Mouse (Mus musculus) thymus, postnatal 10 days (tissue): Measurements from ENCODE around the gene Cbl.
A peak's percentile ranks its signal among the peaks of the same experiment; 100 is the strongest.

ENCODE experiments used
- DNase-seq, 2 experiments: peaks; one replicate each; pipeline ENCODE4 v3.0.0; 2021; ENCODE audit warnings: low spot score in 2 of 2

The Cbl gene

GRCm38 (mm10) chr9:44182260-44182659, 51.6 kb downstream of the Cbl start:
- peak; percentile 32 to 56 for DNase-seq

GRCm38 (mm10) chr9:44181537-44181936, 52.3 kb downstream of the Cbl start:
- no peak for DNase-seq

- no peak for DNase-seq
Measured at GRCm38 (mm10) chr9:44178811-44179210, 55.0 kb downstream of the Cbl start.

- peak; percentile 15 to 53 for DNase-seq
Measured at GRCm38 (mm10) chr9:44178389-44178788, 55.5 kb downstream of the Cbl start.

GRCm38 (mm10) chr9:44177405-44177804, 56.4 kb downstream of the Cbl start:
- no peak for DNase-seq

GRCm38 (mm10) chr9:44175957-44176356, 57.9 kb downstream of the Cbl start:
- DNase-seq, result no peak

- no peak for DNase-seq
Measured at GRCm38 (mm10) chr9:44175556-44175955, 58.3 kb downstream of the Cbl start.

GRCm38 (mm10) chr9:44170691-44171151, 63.1 kb downstream of the Cbl start:
- DNase-seq, result no peak

GRCm38 (mm10) chr9:44168931-44169330, 64.9 kb downstream of the Cbl start:
- no peak for DNase-seq

- DNase-seq, result no peak
Measured at GRCm38 (mm10) chr9:44159886-44160285, 74.0 kb downstream of the Cbl start.

GRCm38 (mm10) chr9:44147290-44147689, 86.6 kb downstream of the Cbl start:
- no peak for DNase-seq

GRCm38 (mm10) chr9:44144718-44145060, 89.2 kb downstream of the Cbl start:
- DNase-seq, result no peak

GRCm38 (mm10) chr9:44144023-44144717, 89.7 kb downstream of the Cbl start:
- DNase-seq, result no peak

GRCm38 (mm10) chr9:44143421-44143820, 90.4 kb downstream of the Cbl start:
- DNase-seq, result no peak

- no peak for DNase-seq
Measured at GRCm38 (mm10) chr9:44141951-44142350, 91.9 kb downstream of the Cbl start.

- no peak for DNase-seq
Measured at GRCm38 (mm10) chr9:44137846-44138245, 96.0 kb downstream of the Cbl start.

GRCm38 (mm10) chr9:44135731-44136411, 98.0 kb downstream of the Cbl start:
- no peak for DNase-seq

- DNase-seq, result peak; percentile 45 to 55
Measured at GRCm38 (mm10) chr9:44134851-44135730, 98.8 kb downstream of the Cbl start.

GRCm38 (mm10) chr9:44134101-44134850, 99.6 kb downstream of the Cbl start, which contains the start of gene Mcam:
Gene Mcam, plus strand, starts transcription at chr9:44134469.
- peak in 1 of 2 experiments; percentile 50 for DNase-seq

- DNase-seq, result no peak
Measured at GRCm38 (mm10) chr9:44133287-44133686, 100.6 kb downstream of the Cbl start.

GRCm38 (mm10) chr9:44132200-44132599, 101.6 kb downstream of the Cbl start:
- DNase-seq, result no peak

- DNase-seq, result no peak
Measured at GRCm38 (mm10) chr9:44131276-44131590, 102.6 kb downstream of the Cbl start.
